Mouse (Mus musculus) adrenal gland, adult 8-10 months (tissue): Measurements from ENCODE around the gene Mtfr1l. TPM values are rescaled to one million over a fixed set of nuclear protein-coding genes. Genes with fewer than 3 reads are reported as not detected.

Experiments used
- DNase-seq: peaks from one replicate; pipeline ENCODE4 v3.0.0; 2022
- microRNA-seq, 2 experiments: library from miRNA; unstranded; fragments of <30 nt; microRNA quantifications; one replicate each; pipeline ENCODE4 v1.2.0; 2022
- total RNA-seq, 4 experiments: library from RNA; stranded (reverse); gene quantifications; 2 replicates each; pipeline ENCODE4 v1.2.4; 2022

The Mtfr1l gene
- total RNA-seq, 4 experiments from 2014 or later = 125 to 174 (median 152) TPM

- no peak for DNase-seq
Measured at GRCm38 (mm10) chr4:134485151-134485900, 49.9 kb downstream of the Mtfr1l start.

GRCm38 (mm10) chr4:134484231-134484630 is 51.0 kb downstream of the Mtfr1l start:
- no peak for DNase-seq

GRCm38 (mm10) chr4:134483696-134484095 is 51.5 kb downstream of the Mtfr1l start:
- no peak for DNase-seq

- DNase-seq = no peak
Measured at GRCm38 (mm10) chr4:134483078-134483688, 52.0 kb downstream of the Mtfr1l start.

GRCm38 (mm10) chr4:134482442-134482841 is 52.7 kb downstream of the Mtfr1l start:
- no peak for DNase-seq

- no peak for DNase-seq
Measured at GRCm38 (mm10) chr4:134481270-134481669, 53.9 kb downstream of the Mtfr1l start.

GRCm38 (mm10) chr4:134480864-134481263 is 54.3 kb downstream of the Mtfr1l start:
- no peak for DNase-seq

GRCm38 (mm10) chr4:134479839-134480238 is 55.3 kb downstream of the Mtfr1l start:
- DNase-seq = no peak

GRCm38 (mm10) chr4:134478031-134478430 is 57.2 kb downstream of the Mtfr1l start:
- peak; percentile 83 for DNase-seq

- DNase-seq = no peak
Measured at GRCm38 (mm10) chr4:134476899-134477298, 58.3 kb downstream of the Mtfr1l start.

Small RNAs within 50 kb of the gene (microRNA-seq; reads per million reads assigned to microRNA genes)
- gene Mir6403 = 0 reads per million in 2 experiments

Other genes starting within 250 kb of the Mtfr1l start
- 10 to 100 TPM; 13.0 to 20.0 (median 15.5) TPM for gene Pdik1l, start 247.5 kb downstream of the Mtfr1l start, total RNA-seq
- gene Trim63, start 220.3 kb downstream of the Mtfr1l start, total RNA-seq = not detected
- 100 to 1,000 TPM in 2 of 4 experiments, 10 to 100 TPM in 2; 29.5 to 113 (median 69.5) TPM for gene Slc30a2, start 192.2 kb downstream of the Mtfr1l start, total RNA-seq
- gene Extl1, start 151.5 kb downstream of the Mtfr1l start, total RNA-seq = 10 to 100 TPM in 2 of 4 experiments, 1 to 10 TPM in 2; 3.3 to 15.4 (median 9.4) TPM
- 10 to 100 TPM; 13.9 to 21.7 (median 19.0) TPM for gene Pafah2, start 139.1 kb downstream of the Mtfr1l start, total RNA-seq
- 10 to 100 TPM; 20.9 to 31.8 (median 30.0) TPM for gene Stmn1, start 67.1 kb downstream of the Mtfr1l start, total RNA-seq
- 10 to 100 TPM; 54.1 to 81.1 (median 71.3) TPM for gene Paqr7, start 38.7 kb downstream of the Mtfr1l start, total RNA-seq
- 1 to 10 TPM in 3 of 4 experiments, under 1 TPM in 1; 0.66 to 2.4 (median 2.2) TPM for gene Aunip, start 24.4 kb downstream of the Mtfr1l start, total RNA-seq
- gene Selenon, start 16.8 kb upstream of the Mtfr1l start, total RNA-seq = 10 to 100 TPM; 28.9 to 58.1 (median 44.4) TPM
- 10 to 100 TPM; 15.3 to 41.3 (median 29.9) TPM for gene Man1c1, start 168.9 kb upstream of the Mtfr1l start, total RNA-seq
- 10 to 100 TPM; 46.7 to 49.4 (median 48.4) TPM for gene Ldlrap1, start 232.6 kb upstream of the Mtfr1l start, total RNA-seq